Comparison of ENCODE assay signal across 9 mouse cellular contexts in the genomic region with DNA sequence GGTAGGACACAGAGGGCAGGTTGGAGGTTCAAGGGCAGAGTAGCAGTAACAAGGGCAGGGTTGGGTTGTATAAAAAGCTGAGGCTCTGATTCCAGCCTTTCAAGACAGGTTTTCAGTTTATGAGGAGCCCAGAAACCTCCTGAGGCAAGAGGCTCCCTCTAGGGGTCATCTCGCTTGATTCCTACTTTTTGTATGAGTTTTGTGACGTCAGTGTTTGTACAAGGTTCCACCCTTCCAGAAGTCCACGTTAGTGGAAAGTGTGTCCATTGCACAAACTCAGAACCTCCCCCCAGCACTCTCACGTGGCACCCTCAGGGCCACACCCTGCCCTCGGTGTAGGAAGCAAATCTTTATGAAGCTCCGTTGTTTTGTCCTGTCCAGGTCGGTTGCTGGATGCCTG. TPM values are rescaled to one million over a fixed set of nuclear protein-coding genes. Genes with fewer than 3 reads are reported as not detected.
A peak's percentile ranks its signal among the peaks of the same experiment; 100 is the strongest.
DNase-seq lines count a peak whose midpoint lies in the region; ATAC-seq and TF ChIP-seq lines count a peak whose summit lies in the region.
"Had no signal": no experiment of that assay in that cellular context is flagged by ENCODE, and none has a peak within 500 bp of the region (broad histone marks: within the 10 kb centered on the region; RNA-seq: fewer than 3 reads in every experiment).

No protein-coding gene starts in this region.

- TF ChIP-seq POLR2A in small intestine, adult 2 months (IDR thresholded peaks at IDR 0.05; ENCODE audit: low read depth, low read length) = no peak

- DNase-seq in midbrain, embryonic 10.5 days (ENCODE audit: low spot score) = peak; percentile 14
- DNase-seq in midbrain, embryonic 11.5 days (ENCODE audit: low spot score, missing footprints) = no peak
- peak; percentile 78 for DNase-seq in R1 (ENCODE audit: low read depth, low spot score)
- peak; percentile 42 for DNase-seq in embryo, embryonic 9.5 days (ENCODE audit: extremely low spot score)
- peak; percentile 40 to 46 for DNase-seq in heart, postnatal 36 days
- DNase-seq in neural tube, embryonic 10.5 days (ENCODE audit: extremely low spot score, low spot score) = no peak

- WGBS in midbrain, embryonic 10.5 days = 49% methylated on average over 7 of the region's 7 CpGs
- 47% methylated on average over 7 of the region's 7 CpGs for WGBS in midbrain, embryonic 11.5 days
- 30% methylated on average over 7 of the region's 7 CpGs for WGBS in liver, embryonic 12.5 days (ENCODE audit: insufficient replicate concordance)
- 5% methylated on average over 7 of the region's 7 CpGs for WGBS in small intestine, adult 2 months

- peaks cover 18% of the 10 kb centered on the region for H3K4me1 ChIP-seq in midbrain, embryonic 10.5 days
- peaks cover 5% of the 10 kb centered on the region for H3K4me1 ChIP-seq in midbrain, embryonic 11.5 days (ENCODE audit: control insufficient read depth, insufficient read depth, low read length)
- peaks cover 34% of the 10 kb centered on the region for H3K4me1 ChIP-seq in liver, embryonic 12.5 days
- peaks cover 18% of the 10 kb centered on the region; the same call in 1 of the 2 replicates for H3K4me1 ChIP-seq in small intestine, adult 2 months (ENCODE audit: control insufficient read depth, insufficient read depth, insufficient read length, low read length)

- no peaks in the 10 kb centered on the region for H3K36me3 ChIP-seq in midbrain, embryonic 10.5 days
- H3K36me3 ChIP-seq in midbrain, embryonic 11.5 days (ENCODE audit: control insufficient read depth, insufficient read depth, low read length) = no peaks in the 10 kb centered on the region
- no peaks in the 10 kb centered on the region for H3K36me3 ChIP-seq in liver, embryonic 12.5 days
- H3K36me3 ChIP-seq in small intestine, adult 2 months (ENCODE audit: control insufficient read depth, insufficient read depth, low read length) = no peaks in the 10 kb centered on the region

- no peak overlapping the region for H3K4me3 ChIP-seq in midbrain, embryonic 10.5 days
- H3K4me3 ChIP-seq in midbrain, embryonic 11.5 days (ENCODE audit: low read depth, low read length) = no peak overlapping the region
- H3K4me3 ChIP-seq in liver, embryonic 12.5 days = no peak overlapping the region
- peak overlapping the region; percentile 2; the same call in 1 of the 2 replicates for H3K4me3 ChIP-seq in small intestine, adult 2 months (ENCODE audit: low read depth, low read length)

- intact Hi-C loops in heart, postnatal 36 days (cut with DNase I) = loop anchor here (1.0 kb wide), 1 partner anchor 96 kb away; no protein-coding TSS in a partner anchor

- H3K27ac ChIP-seq in midbrain, embryonic 10.5 days (replicated peaks) = no peak overlapping the region
- no peak overlapping the region for H3K27ac ChIP-seq in midbrain, embryonic 11.5 days (ENCODE audit: low read depth, low read length)
- H3K27ac ChIP-seq in liver, embryonic 12.5 days = no peak overlapping the region
- H3K27ac ChIP-seq in small intestine, adult 2 months (ENCODE audit: insufficient read depth, low read depth, low read length) = peak overlapping the region; percentile 68

- no peak; the same call in 1 of the 2 replicates for ATAC-seq in midbrain, embryonic 11.5 days (ENCODE audit: low FRiP score)
- 0 out of 2 replicates have a peak, but pooled peaks have one; percentile 34 for ATAC-seq in liver, embryonic 12.5 days

- H3K27me3 ChIP-seq in midbrain, embryonic 10.5 days (ENCODE audit: low read depth, poor library complexity, severe bottlenecking) = no peaks in the 10 kb centered on the region
- H3K27me3 ChIP-seq in midbrain, embryonic 11.5 days (ENCODE audit: control insufficient read depth, insufficient read depth, low read length) = no peaks in the 10 kb centered on the region
- peaks cover 22% of the 10 kb centered on the region for H3K27me3 ChIP-seq in liver, embryonic 12.5 days (replicated peaks)
- no peaks in the 10 kb centered on the region for H3K27me3 ChIP-seq in small intestine, adult 2 months (ENCODE audit: control insufficient read depth, insufficient read depth, low read length)

- peak; percentile 37; the same call in 1 of the 2 replicates for TF ChIP-seq CTCF in small intestine, adult 2 months (IDR thresholded peaks at IDR 0.05; ENCODE audit: extremely low read depth, insufficient read length, insufficient replicate concordance, low read depth, low read length)

- no peak overlapping the region for H3K4me2 ChIP-seq in midbrain, embryonic 11.5 days
- peak overlapping the region; percentile 13; the same call in 1 of the 2 replicates for H3K4me2 ChIP-seq in liver, embryonic 12.5 days

- H3K9me3 ChIP-seq in midbrain, embryonic 10.5 days (replicated peaks) = no peaks in the 10 kb centered on the region
- no peaks in the 10 kb centered on the region for H3K9me3 ChIP-seq in midbrain, embryonic 11.5 days (ENCODE audit: control insufficient read depth, low read length)
- H3K9me3 ChIP-seq in liver, embryonic 12.5 days (replicated peaks) = no peaks in the 10 kb centered on the region

- no peak overlapping the region for H3K9ac ChIP-seq in midbrain, embryonic 11.5 days (ENCODE audit: low read length)
- no peak overlapping the region for H3K9ac ChIP-seq in liver, embryonic 12.5 days

RNA-seq across cellular contexts. Expression of a gene that starts 14.7 kb away (rescaled TPM):
- 18.4 and 21.6 TPM in 2 replicates for polyA plus RNA-seq in midbrain, embryonic 10.5 days (2016; fragmentation: Nextera tagmentation; extraction: Ambion mirVana)
- 33.1 and 33.5 TPM in 2 replicates for polyA plus RNA-seq in midbrain, embryonic 11.5 days (2014; fragmentation: Nextera tagmentation; extraction: Ambion mirVana)
- 10 to 100 TPM; 53.0 to 55.2 TPM for total RNA-seq in heart, postnatal 36 days (2021)
- polyA plus RNA-seq in liver, embryonic 12.5 days (2016; fragmentation: Nextera tagmentation; extraction: Ambion mirVana) = 13.6 and 13.8 TPM in 2 replicates
- polyA plus RNA-seq in small intestine, adult 2 months (2012; rRNA removed) = 80.2 and 180 TPM in 2 replicates

RNA-seq across cellular contexts. Expression of a gene that starts 19.8 kb away (rescaled TPM):
- polyA plus RNA-seq in midbrain, embryonic 10.5 days (2016; fragmentation: Nextera tagmentation; extraction: Ambion mirVana) = 0.27 and 0.99 TPM in 2 replicates
- 1.7 and 1.8 TPM in 2 replicates for polyA plus RNA-seq in midbrain, embryonic 11.5 days (2014; fragmentation: Nextera tagmentation; extraction: Ambion mirVana)
- total RNA-seq in heart, postnatal 36 days (2021) = 1 to 10 TPM; 4.0 to 4.2 TPM
- 0.31 and 0.44 TPM in 2 replicates for polyA plus RNA-seq in liver, embryonic 12.5 days (2016; fragmentation: Nextera tagmentation; extraction: Ambion mirVana)
- 0.55 and 0.82 TPM in 2 replicates for polyA plus RNA-seq in small intestine, adult 2 months (2012; rRNA removed)

RNA-seq across cellular contexts. Expression of a gene that starts 55.7 kb away (rescaled TPM):
- polyA plus RNA-seq in midbrain, embryonic 10.5 days (2016; fragmentation: Nextera tagmentation; extraction: Ambion mirVana) = not detected in 2 replicates
- 0.34 and 0.43 TPM in 2 replicates for polyA plus RNA-seq in midbrain, embryonic 11.5 days (2014; fragmentation: Nextera tagmentation; extraction: Ambion mirVana)
- total RNA-seq in heart, postnatal 36 days (2021) = under 1 TPM in 1 of 2 experiments, not detected in 1; 0.42 TPM
- 0.29 TPM in 1 of 2 replicates, not detected in the other for polyA plus RNA-seq in liver, embryonic 12.5 days (2016; fragmentation: Nextera tagmentation; extraction: Ambion mirVana)
- 2.1 and 4.1 TPM in 2 replicates for polyA plus RNA-seq in small intestine, adult 2 months (2012; rRNA removed)
- total RNA-seq: layer of hippocampus, postnatal 10 days had no signal

Comparison
In these comparisons a context has a peak if more than half of its experiments do, and no peak if none do; other contexts are left out.
1. DNase-seq: peak in midbrain, embryonic 10.5 days (single experiment), R1 (single experiment), embryo, embryonic 9.5 days (single experiment) and heart, postnatal 36 days (2 of 2); none in midbrain, embryonic 11.5 days (single experiment) and neural tube, embryonic 10.5 days (single experiment).